Mouse (Mus musculus) ES-E14 (cell line): ENCODE measurements around the gene Mff. TPM values are rescaled to one million over a fixed set of nuclear protein-coding genes. Genes with fewer than 3 reads are reported as not detected.

Source experiments
- DNase-seq: peaks from one replicate; pipeline ENCODE4 v3.0.0-alpha.2; 2013; ENCODE audit warnings: low read depth, low spot score
- H3K27ac ChIP-seq: 2 replicates; pipeline ENCODE4 v1.5.1; 2012; ENCODE audit warnings: low read depth, mild to moderate bottlenecking, low read length, moderate library complexity, mixed read lengths; ENCODE audit not compliant: poor library complexity, insufficient read depth, severe bottlenecking
- H3K36me3 ChIP-seq: 2 replicates; pipeline ENCODE4 v1.6.1; 2012; ENCODE audit warnings: mild to moderate bottlenecking, low read length, moderate library complexity, mixed read lengths; ENCODE audit not compliant: control insufficient read depth, poor library complexity, insufficient read depth, severe bottlenecking
- H3K4me1 ChIP-seq, 2 experiments: fragments of 150-350 bp in 1 of 2; sonication (generic) in 1 of 2; 2 replicates each; pipeline ENCODE4 v1.6.1; 2012; ENCODE audit warnings: low read length in 2 of 2, mild to moderate bottlenecking in 1 of 2, mixed read lengths in 1 of 2; ENCODE audit not compliant: control insufficient read depth in 2 of 2, insufficient read depth in 2 of 2, poor library complexity in 1 of 2
- H3K4me3 ChIP-seq, 2 experiments: fragments of 150-350 bp in 1 of 2; sonication (generic) in 1 of 2; 2 replicates each; pipeline ENCODE4 v1.5.1; 2012; ENCODE audit warnings: low read length in 2 of 2, low read depth in 1 of 2, mild to moderate bottlenecking in 1 of 2, mixed read lengths in 1 of 2; ENCODE audit not compliant: insufficient read depth in 1 of 2, poor library complexity in 1 of 2, severe bottlenecking in 1 of 2
- H3K9ac ChIP-seq: 2 replicates; pipeline ENCODE4 v1.6.1; 2012; ENCODE audit warnings: low read depth, mild to moderate bottlenecking, low read length, mixed read lengths; ENCODE audit not compliant: poor library complexity, insufficient read depth, severe bottlenecking
- H3K9me3 ChIP-seq: fragments of 150-350 bp; sonication (generic); 2 replicates; pipeline ENCODE4 v1.6.1; 2012; ENCODE audit warnings: low read depth, mild to moderate bottlenecking, low read length; ENCODE audit not compliant: control insufficient read depth, insufficient read depth
- CHD2 ChIP-seq: IDR thresholded peaks from 2 replicates; pipeline ENCODE4 v1.6.1; 2014; ENCODE audit warnings: mild to moderate bottlenecking, low read depth, low read length, inconsistent platforms
- HCFC1 ChIP-seq: IDR thresholded peaks from 2 replicates; pipeline ENCODE4 v1.6.1; 2012; ENCODE audit warnings: low read length, inconsistent platforms, borderline replicate concordance; ENCODE audit not compliant: insufficient read depth
- MAFK ChIP-seq: IDR thresholded peaks from 2 replicates; pipeline ENCODE4 v1.6.1; 2014; ENCODE audit warnings: mild to moderate bottlenecking, low read depth, low read length, inconsistent platforms; ENCODE audit not compliant: insufficient read depth
- ZC3H11A ChIP-seq: IDR thresholded peaks from 2 replicates; pipeline ENCODE4 v1.6.1; 2012; ENCODE audit warnings: low read depth, mild to moderate bottlenecking, inconsistent platforms, low read length, borderline replicate concordance
- ZNF384 ChIP-seq: IDR thresholded peaks from 2 replicates; pipeline ENCODE4 v1.6.1; 2012; ENCODE audit warnings: low read depth, low read length, inconsistent platforms
- in situ Hi-C, 2 experiments: fragments of 600-800 bp; cut with MboI; formaldehyde crosslinking; loops; one replicate each; pipeline ENCODE4 v1.15.1; 2025; ENCODE audit warnings: low sequenced_read_pairs in 2 of 2, inconsistent platforms in 1 of 2; ENCODE audit not compliant: unreplicated experiment in 2 of 2
- total RNA-seq: library from RNA; depleted of rRNA; stranded (reverse); fragments of 300-350 nt; gene quantifications from 2 replicates; pipeline ENCODE4 v1.2.3, GENCODE M21; 2012

The Mff gene
- total RNA-seq, 1 experiment, result 70.4 TPM

GRCm38 (mm10) chr1:82733357-82733756, 8.7 kb downstream of the Mff start:
- Histone ChIP-seq H3K4me1 (no peaks in the 10 kb centered on the region), H3K36me3 (peaks cover 10% of the 10 kb centered on the region), H3K9me3 (no peaks in the 10 kb centered on the region), H3K4me3 (no peak overlapping the region), H3K27ac (no peak overlapping the region), H3K9ac (no peak overlapping the region)
- in situ Hi-C loops, result no loop called here
- DNase-seq, result no peak
- TF ChIP-seq HCFC1, result no peak
- TF ChIP-seq CHD2, result no peak
- no peak for TF ChIP-seq ZNF384
- TF ChIP-seq MAFK, result no peak
- no peak for TF ChIP-seq ZC3H11A

DNA sequence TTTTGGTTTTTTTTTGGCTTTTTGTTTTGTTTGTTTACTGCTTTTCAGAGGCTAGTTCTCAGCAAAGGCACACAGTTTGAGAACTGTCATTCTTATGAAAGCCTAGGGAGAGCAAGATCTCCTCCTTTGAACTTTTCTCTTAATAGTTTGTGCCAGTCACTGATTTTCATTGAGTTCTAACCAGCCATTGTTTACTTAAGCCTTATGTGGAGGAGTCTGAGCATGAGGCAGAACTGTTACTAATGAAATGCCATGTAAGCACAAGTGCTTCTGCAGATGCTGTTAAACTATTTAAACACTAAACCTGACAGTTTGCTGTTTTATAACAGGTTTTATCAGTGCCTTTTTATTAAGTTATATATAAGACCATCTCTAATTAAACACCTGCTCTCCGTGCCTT, 13.4 kb downstream of the Mff start:
- DNase-seq, result no peak
- TF ChIP-seq ZNF384 (no peak), ZC3H11A (no peak), CHD2 (no peak), HCFC1 (no peak), MAFK (no peak)
- in situ Hi-C loops, result no loop called here

GRCm38 (mm10) chr1:82741539-82741938, 16.8 kb downstream of the Mff start:
- Histone ChIP-seq H3K9ac (no peak overlapping the region), H3K36me3 (peaks cover 5% of the 10 kb centered on the region), H3K9me3 (no peaks in the 10 kb centered on the region), H3K4me3 (no peak overlapping the region), H3K4me1 (no peaks in the 10 kb centered on the region), H3K27ac (no peak overlapping the region)
- in situ Hi-C loops, result no loop called here
- TF ChIP-seq HCFC1, result no peak
- TF ChIP-seq MAFK, result no peak
- no peak for TF ChIP-seq ZNF384
- no peak for TF ChIP-seq ZC3H11A
- TF ChIP-seq CHD2, result no peak
- no peak for DNase-seq

More for the DNA sequence above, 13.4 kb downstream of the Mff start:
- no peak overlapping the region for H3K4me3 ChIP-seq
- H3K27ac ChIP-seq, result no peak overlapping the region
- H3K9ac ChIP-seq, result no peak overlapping the region
- no peaks in the 10 kb centered on the region for H3K4me1 ChIP-seq
- H3K9me3 ChIP-seq, result no peaks in the 10 kb centered on the region
- H3K36me3 ChIP-seq, result peaks cover 5% of the 10 kb centered on the region

GRCm38 (mm10) chr1:82743962-82744361, 19.3 kb downstream of the Mff start:
- in situ Hi-C loops, result no loop called here
- TF ChIP-seq MAFK (no peak), CHD2 (no peak), ZNF384 (no peak), HCFC1 (no peak), ZC3H11A (no peak)
- Histone ChIP-seq H3K4me1 (no peaks in the 10 kb centered on the region), H3K9ac (no peak overlapping the region), H3K36me3 (peaks cover 2% of the 10 kb centered on the region), H3K4me3 (no peak overlapping the region), H3K9me3 (no peaks in the 10 kb centered on the region), H3K27ac (no peak overlapping the region)
- DNase-seq, result no peak

DNA sequence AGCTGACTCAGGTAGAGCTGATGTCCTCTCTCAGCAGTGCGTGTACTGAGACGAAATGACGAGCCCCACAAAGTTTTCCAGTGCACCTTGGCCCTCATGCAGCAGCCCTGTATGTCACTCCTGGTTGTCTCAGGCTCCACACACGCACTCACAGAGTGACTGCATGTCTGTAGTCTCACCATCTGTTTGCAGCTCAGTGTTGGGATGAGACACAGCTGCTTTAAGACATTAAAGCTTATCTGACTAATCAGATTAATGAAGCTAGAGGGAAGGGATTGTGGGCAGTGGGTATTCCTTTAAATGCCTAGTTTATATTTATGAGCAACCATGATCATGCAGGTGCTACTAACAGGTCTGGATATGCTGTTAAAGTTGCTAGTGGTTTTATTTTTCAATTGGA, 21.7 kb downstream of the Mff start:
- Histone ChIP-seq H3K27ac (no peak overlapping the region), H3K9ac (no peak overlapping the region), H3K4me1 (no peaks in the 10 kb centered on the region), H3K36me3 (peaks cover 2% of the 10 kb centered on the region), H3K4me3 (no peak overlapping the region), H3K9me3 (no peaks in the 10 kb centered on the region)
- in situ Hi-C loops, result no loop called here
- TF ChIP-seq CHD2, result no peak
- TF ChIP-seq MAFK, result no peak
- no peak for TF ChIP-seq HCFC1
- no peak for TF ChIP-seq ZNF384
- TF ChIP-seq ZC3H11A, result no peak
- no peak for DNase-seq
